16 mouse cellular contexts compared by ENCODE assay signal in the genomic region with DNA sequence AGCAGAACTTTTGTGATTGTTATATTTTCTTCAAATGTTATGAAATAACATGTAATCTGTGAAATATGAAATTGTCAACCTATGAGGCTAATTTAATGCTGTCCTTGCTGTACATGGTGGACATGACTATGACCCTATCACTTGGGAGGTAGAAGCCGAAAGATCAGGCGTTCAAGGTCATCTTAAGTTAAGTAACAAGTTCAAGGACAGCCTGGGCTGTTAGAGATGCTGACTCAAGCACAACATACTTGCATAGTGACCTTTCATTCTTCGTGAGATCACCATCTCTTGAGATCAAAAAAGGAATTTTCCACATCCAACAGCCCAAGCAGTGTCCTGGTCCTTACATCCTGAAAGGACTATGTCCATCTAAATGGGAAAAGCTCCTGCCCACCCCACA.
"Had no signal": no experiment of that assay in that cellular context is flagged by ENCODE, and none has a peak within 500 bp of the region (broad histone marks: within the 10 kb centered on the region; RNA-seq: fewer than 3 reads in every experiment).

No protein-coding gene starts in this region.

- DNase-seq: heart, postnatal 10 days; heart, postnatal 14 days; heart, postnatal 36 days; heart, postnatal 4 days; kidney, adult 11 months; kidney, adult 18-20 months; kidney, adult 2 months; kidney, adult 8-10 months; kidney, adult 9 months; kidney, postnatal 10 days; kidney, postnatal 14 days; kidney, postnatal 25 days; kidney, postnatal 36 days; kidney, postnatal 4 days; layer of hippocampus, adult 9-11 months; layer of hippocampus, postnatal 36 days had no signal
